Mouse (Mus musculus): ENCODE measurements around the gene Ganab.

Ganab gene

DNA sequence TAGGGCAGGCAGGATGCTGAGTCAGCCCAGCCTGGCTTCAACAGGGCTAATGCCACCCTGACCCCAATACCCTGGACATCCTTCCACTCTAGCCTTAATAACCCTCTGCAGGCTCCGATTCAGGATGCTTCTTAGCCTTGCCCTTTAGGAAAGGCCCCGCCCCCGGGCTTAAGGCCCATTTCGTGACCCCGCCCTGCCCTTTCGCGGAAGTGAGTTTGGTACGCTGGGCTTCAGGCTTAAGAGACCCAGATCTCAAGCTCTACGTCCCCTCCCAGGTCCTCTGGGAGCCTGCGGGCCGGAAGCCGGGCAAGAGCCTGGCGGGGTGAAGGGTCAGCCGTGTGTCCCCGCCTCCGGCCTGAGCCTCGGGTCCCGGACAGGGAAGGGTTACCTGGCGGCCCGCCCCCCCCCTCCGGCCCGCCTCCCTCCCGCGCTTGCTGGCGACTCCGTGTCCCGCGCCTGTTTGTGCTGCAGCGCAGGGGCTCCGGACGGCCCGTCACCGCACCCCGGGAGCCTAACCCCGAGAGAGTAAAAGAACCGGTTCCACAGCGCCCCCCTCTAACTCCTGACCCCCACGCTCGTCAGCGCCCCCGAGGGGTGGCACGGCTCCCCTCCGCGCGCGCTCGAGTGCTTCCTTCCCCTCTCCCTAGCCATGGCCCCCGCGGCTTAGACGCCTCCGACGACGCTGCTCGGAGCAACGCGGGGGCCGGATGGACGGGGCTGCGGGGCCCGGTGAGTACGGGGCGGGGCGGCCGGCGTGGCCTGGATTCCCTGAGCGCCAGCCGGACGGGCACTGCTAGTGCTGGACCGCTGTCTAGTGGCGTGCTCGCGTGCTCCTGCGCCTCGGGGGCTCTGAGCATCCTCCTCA is 31.6 kb downstream of the Ganab start, which contains the start of the genes Rom1 and Eml3:
Rom1 (minus strand) TSS at position 133 of the 865 bp plus-strand sequence.
Eml3 (plus strand) TSS at position 329 of the 865 bp plus-strand sequence.
- peak; percentile 90 for DNase-seq (ENCODE audit: inconsistent ontology term)

DNA sequence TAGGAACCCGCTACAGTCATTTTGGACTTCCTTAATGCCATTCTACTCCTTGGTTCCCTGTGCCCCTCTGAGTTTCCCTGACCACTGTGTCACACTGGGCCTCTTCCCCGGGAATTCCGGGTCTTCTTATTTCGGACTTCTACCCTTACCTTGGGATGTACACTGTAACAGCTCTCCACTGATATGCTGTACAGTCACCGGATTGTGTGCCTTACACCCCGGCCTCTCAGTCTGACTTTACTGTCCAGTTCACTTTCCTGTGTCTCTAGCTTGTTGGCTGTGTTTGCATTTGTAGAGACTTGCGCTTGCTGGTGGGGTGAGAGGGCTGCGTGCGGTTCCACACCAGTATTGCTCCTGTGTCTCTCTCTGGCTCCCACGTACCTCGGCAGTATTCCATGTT is 32.2 kb downstream of the Ganab start:
- DNase-seq (ENCODE audit: inconsistent ontology term): peak; percentile 9

DNA sequence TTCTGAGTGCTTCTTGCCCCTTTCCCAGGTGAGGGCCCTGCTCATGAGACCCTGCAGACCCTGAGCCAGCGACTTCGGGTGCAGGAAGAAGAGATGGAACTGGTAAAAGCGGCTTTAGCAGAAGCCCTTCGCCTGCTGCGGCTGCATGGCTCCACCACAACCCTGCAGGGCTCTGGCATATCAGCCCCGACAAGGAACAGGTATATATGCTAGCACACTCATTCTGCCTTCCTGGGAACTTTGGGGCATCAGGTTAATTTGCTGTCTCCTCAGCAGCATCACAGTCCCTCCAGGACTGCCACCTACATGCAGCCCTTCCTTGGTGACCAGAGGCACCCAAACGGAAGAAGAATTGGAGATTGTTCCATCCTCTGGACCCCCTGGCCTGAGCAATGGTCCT is 32.9 kb downstream of the Ganab start:
- DNase-seq (ENCODE audit: inconsistent ontology term): no peak

DNA sequence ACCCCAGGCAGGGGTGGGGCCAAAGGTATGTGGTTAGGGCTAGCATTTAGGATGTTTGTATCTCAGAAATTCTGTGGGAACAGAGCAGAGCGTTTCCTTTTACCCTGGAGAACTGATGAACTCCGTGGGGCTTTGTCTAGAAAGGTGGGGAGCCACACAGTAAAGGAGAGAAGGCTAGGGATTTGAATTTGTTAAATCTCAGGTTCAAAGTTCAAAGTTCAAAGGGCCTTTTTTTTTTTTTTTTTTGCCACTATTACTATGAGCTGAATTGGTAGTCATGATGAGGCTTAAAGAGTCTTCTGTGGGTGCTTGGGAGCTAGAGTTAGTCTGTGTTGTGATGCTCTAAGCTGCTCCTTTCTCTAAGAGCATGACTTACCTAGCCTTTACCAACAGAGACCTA is 38.9 kb downstream of the Ganab start:
- DNase-seq (ENCODE audit: inconsistent ontology term): no peak

DNA sequence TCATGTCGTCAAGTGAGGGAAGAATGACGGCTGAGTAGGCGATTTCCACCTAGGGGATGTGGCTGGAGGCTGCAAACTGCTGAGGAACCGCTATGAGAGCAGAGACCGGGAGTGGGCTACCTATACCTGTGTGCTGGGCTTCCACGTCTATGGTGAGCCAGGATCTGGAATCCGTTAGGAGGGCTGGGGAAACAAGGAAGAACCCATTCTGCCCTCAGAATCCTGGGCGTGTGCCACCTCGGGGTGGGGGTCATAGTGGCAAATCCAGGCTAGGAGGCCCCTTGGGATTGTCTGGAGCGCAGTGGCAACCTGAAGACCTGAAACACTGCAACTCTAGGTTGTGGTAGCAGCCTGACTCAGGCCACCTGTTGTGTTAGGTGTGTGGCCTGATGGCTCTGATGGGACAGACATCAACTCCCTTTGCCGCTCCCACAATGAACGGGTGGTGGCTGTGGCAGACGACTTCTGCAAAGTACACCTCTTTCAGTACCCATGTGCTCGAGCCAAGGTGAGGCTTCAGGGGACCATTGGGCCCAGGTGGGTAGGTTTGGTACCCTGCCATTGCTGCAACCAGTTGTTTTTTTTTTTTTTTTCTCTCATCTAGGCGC is 42.8 kb downstream of the Ganab start:
- DNase-seq (ENCODE audit: inconsistent ontology term): no peak

DNA sequence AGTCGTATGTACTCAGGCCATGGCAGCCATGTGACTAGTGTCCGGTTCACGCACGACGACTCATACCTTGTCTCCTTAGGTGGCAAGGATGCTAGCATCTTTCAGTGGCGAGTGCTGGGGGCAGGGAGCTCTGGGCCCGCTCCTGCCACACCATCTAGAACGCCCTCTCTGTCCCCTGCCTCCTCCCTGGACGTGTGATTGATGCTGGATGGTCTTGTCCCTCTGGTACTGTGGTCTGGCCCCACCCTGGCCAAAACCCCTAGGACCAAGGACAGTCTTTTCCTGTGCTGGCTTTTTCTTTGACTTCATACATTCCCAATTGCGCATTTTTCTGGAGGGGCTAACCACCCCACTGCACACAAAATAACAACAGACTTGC is 43.3 kb downstream of the Ganab start:
- no peak for DNase-seq (ENCODE audit: inconsistent ontology term)

DNA sequence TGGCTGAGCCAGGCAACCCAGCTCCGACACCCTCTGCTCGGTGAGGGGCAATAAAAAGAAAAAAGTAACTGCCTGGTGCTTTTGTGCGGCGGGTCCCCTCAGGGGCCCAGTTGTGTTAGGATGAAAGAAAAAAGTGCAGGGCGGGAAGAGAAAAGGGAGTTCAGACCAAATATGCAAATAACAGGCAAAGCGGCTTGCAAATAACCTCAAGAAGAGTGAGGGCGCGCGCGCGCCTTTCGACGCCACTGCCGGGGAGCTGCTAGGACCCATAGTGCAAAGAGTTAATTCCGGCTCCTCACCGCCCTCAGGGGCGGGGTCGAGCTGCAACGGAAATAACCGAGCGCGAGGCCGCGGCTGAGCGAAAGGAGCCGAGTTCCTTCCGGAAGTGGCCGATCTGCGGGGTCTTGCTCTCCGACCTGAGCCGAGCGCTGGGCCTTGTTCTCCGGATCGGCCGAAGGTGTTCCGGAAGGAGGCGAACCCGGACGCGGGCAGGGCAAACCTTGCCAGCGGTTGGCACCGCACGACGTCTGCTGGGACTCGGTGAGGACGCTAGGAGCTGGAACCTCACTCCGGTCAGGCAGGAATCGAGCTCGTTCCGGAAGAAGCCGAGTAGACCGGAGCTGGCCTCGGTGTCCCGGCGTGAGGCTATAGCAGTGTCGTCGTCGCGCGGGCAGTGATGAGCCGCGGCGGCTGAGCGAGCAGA is 43.8 kb downstream of the Ganab start, which contains the start of gene Mta2:
Mta2 (plus strand) TSS at position 361 of the 703 bp plus-strand sequence.
- peak; percentile 98 for DNase-seq (ENCODE audit: inconsistent ontology term)

DNA sequence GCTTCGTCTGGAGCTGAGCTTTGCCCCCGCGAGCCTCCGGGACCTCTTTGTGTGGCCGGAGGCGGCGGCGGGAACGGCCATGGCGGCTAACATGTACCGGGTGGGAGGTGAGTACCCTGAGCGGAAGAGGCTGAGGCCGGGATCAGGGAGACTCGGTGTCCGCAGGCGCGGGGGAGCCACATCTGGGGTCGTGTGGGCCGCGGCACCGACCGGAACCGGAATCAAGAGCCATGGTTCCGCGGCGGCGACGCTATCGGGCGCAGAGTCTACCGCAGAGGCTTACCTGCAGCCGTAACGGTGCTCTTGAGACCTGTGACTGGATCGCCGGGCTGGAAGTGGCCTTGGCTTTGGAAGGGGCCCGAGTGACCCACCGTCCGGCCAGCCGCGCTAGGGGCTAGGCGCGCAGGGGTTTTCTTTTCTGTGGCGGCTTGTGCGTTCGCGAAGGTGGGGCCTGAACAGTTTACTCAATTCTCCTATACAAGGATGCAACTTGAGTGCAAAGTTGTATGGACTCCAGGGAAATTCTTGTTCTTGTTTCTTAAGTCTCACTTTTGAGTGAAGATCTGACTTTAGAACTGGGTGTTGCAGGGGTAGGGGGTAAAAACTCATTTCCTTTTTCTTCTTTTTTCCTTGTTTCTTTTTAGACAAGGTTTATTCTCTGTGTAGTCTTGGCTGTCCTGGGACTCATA is 44.5 kb downstream of the Ganab start:
- DNase-seq (ENCODE audit: inconsistent ontology term): peak; percentile 75

DNA sequence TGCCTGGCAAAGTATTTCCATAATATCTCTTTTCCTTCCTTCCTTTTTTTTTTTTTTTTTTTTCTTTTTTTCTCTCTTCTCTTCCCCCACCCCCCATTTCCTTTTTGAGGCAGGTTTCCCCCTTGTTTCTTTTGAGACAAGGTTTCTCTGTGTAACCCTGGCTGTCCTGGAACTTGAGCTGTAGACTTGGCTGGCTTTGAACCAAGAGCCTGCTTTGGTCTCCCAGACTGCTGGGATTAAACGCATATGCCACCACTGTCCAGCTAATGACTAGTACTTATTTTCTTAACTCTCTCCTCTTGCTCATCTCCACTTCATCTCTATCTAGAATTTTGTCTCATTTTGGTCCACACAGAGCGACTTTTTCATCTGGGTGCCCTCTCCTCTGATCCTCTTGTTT is 45.2 kb downstream of the Ganab start:
- DNase-seq (ENCODE audit: inconsistent ontology term): no peak

DNA sequence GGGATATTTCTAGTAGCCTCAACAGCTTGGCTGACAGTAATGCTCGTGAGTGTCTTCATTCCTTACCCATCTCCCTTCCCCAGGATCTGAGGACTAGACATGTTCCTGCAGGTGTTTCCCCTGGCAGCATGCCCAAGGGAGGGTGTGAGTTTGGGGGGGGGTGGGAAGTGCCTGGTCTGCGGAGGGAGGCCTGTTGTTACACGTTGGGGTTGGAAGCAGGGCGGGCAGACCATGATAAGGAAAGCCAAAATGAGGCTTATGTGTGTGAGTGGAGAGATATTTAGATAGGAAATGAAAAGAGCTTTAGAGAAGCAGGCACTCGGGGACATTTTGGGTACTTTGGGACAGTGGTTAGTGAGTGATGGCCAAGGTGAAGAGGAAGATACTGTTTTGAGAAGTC is 46.2 kb downstream of the Ganab start:
- no peak for DNase-seq (ENCODE audit: inconsistent ontology term)

DNA sequence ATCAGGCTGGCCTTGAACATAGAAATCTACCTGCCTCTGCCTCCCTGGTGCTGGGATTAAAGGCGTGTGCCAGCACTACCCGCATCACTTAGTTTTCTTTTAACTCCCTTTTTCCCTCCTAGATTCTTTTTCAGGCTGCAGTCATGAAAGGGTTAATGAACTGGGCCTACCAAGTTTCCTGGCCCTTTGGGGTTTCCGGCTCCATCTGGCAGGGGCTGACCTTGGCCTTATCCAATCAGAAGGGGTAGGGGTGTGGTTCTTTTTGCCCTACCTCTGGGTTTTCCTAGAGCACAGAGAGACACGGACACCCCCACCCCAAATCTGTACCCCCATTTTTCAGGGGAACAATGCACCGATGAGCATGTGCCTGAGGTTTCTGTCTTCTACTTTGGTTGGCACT is 46.9 kb downstream of the Ganab start:
- peak; percentile 84 for DNase-seq (ENCODE audit: inconsistent ontology term)

DNA sequence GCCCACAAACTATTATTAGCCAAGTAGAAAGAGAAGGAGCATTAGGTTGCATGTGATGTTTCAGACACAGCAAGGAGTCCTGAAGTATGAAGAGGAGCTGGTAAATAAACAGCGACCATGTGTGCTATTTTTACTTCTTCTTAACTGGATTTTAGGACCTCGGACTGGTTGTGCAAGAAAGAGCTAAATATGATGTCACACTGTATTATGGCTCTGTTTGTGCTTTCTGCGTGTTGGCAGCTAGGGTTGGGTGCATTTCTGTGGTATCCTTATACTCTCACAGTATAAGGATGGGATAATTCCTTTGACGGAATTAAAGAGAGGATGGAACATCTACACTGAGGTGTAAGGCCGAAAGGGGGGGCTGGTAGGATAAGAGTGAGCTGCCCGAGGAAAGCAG is 47.4 kb downstream of the Ganab start:
- no peak for DNase-seq (ENCODE audit: inconsistent ontology term)

DNA sequence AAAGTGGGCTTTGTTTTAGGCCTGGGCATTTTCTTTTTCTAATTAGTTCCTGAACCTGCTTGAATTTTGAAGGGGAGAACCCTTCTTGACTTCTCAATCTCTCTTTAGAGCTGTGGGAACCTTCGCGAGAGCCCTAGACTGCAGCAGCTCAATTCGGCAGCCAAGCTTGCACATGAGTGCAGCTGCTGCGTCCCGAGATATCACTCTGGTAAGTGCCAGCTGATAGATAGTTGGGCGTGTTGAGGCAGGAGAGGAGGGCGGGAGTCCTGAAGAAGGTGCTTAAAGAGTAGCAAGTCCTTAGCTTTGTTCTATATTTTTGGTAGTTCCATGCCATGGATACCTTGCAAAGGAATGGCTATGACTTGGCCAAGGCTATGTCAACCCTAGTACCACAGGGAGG is 49.1 kb downstream of the Ganab start:
- no peak for DNase-seq (ENCODE audit: inconsistent ontology term)

DNA sequence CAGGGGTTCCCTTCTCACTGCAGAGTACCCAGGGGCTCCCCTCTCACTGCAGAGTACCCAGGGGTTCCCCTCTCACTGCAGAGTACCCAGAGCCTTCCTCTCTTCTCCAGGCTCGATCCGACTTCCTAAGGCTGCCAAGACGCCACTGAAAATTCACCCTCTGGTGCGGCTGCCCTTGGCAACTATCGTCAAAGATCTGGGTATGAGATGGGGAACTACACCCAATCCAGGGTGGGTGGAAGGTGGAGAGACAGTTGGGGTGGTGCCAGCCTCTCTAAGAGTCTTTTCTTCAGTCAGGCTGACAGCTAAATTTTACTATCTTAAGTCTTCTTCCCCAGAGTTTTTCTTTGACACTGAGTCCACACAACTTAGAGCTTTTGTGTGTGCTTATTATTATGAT is 52.3 kb downstream of the Ganab start:
- DNase-seq (ENCODE audit: inconsistent ontology term): no peak

DNA sequence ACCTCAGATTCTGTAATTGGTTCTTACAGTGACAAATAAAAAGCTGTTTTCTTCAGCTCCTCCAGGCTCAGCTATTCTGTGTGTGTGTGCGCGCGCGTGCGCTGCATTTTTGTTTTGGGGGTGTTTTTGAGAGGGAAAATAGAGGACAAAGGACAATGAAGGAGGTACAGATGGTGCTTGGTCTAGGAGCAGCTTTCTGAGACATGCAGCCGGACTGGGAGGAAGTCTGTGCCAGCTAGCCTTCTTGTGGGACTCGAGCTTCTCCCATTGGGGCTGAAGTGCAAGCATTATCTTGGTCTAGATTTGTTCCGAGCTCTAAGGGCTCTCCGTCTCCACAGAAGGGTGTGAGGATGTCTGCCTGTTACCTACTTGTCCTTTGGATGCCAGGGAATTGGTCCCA is 54.4 kb downstream of the Ganab start:
- DNase-seq (ENCODE audit: inconsistent ontology term): no peak

DNA sequence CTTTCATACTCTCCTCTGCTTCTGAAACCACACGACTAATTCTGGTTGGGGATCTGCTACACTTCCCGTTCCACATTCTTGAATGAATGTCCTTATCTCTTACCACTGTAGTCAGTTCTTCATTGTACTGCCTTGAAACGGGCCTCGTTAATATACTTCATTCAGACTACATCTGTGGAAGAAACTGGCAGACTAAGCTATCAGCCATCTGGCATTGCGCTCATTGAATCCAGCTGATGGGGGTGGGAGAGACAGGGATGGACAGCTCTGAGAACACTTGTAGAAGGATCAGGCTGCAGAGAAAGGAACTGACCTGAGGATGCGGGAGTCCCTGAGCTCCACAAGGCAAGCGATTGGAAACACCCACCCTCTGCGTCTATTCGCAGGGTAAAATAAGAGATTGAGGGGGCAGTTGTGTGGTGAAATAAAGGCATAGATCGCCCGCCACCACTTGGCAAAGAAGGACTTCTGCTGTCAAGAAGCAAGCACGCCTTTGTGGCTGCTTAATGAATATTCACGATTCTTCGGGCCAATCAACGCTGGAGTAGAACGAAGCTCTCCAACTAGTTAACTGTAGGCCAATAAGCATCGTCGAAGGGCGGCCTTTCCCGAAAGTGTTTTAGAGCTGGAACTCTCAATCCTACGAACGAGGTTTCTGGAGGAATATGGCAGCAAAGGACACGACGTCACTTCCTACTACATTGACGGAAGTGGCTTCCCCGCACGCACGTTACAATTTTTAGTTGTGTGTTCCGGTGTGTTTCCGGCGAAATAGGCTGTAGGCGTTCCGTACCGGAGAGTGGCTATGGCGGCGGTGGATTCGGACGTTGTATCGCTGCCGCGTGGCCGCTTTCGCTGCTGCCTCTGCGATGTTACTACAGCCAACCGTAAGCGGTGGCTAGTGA is 55.5 kb downstream of the Ganab start, which contains the start of gene Tut1:
Tut1 (plus strand) TSS at position 713 of the 905 bp plus-strand sequence.
- DNase-seq (ENCODE audit: inconsistent ontology term): peak; percentile 96

DNA sequence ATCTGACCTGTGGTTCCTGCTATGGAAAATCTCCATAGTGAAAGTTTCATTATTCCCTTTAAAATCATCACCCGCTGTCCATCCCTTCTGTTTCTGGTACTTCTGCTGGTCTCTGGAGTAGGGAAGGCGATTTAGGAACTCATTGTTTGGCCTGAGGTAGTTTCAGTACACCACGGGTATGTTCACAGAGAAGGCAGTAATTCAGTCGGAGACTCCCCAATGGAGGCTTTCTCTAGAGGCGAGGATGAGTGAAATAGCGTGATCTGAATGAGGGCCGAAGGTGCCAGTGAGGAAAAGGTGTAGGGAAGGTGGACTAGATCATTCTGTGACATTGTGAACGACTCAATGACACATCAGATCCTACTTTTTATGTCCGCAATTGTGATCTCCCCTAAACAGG is 56.3 kb downstream of the Ganab start:
- peak; percentile 19 for DNase-seq (ENCODE audit: inconsistent ontology term)

DNA sequence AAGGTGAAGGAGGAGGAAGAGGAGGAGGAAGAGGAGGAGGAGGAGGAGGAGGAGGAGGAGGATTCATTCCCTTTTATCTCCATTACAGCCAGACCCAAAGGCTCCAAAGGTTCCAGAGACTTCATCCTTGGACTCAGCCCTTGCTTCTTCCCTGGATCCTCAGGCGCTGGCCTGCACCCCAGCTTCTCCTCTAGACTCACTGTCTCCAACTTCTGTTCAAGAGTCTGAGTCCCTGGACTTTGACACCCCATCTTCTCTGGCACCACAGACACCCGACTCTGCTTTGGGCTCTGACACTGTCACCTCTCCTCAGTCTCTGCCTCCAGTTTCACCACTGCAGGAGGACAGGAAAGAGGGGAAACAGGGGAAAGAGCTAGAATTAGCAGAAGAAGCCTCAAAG is 64.4 kb downstream of the Ganab start:
- DNase-seq (ENCODE audit: inconsistent ontology term): no peak

DNA sequence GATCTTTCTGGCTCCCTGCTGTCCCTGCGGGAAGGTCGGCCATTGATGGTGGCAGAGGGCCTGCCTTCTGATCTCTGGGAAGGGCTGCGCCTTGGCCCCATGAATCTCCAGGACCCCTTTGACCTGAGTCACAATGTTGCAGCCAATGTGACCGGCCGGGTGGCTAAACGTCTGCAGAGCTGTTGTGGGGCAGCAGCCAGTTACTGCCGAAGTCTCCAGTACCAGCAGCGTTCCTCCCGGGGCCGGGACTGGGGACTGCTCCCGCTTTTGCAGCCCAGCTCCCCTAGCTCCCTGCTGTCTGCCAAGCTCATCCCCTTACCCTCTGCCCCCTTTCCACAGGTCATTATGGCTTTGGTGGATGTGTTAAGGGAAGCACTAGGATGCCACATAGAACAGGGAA is 67.2 kb downstream of the Ganab start:
- DNase-seq (ENCODE audit: inconsistent ontology term): no peak

DNA sequence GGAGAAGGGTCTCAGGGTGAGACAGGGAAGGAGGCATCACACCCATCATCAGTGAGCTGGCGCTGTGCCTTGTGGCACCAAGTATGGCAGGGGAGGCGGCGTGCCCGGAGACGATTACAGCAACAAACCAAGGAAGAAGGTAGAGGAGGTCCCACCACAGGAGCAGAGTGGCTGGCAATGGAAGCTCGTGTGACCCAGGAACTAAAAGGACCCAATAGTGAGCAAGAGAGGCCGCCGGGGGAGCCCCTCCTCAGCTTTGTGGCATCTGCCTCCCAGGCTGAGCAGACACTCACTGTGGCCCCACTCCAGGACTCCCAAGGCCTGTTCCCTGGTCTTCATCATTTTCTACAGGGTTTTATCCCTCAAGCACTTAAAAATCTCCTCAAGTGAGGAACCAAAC is 67.9 kb downstream of the Ganab start:
- DNase-seq (ENCODE audit: inconsistent ontology term): peak; percentile 25

DNA sequence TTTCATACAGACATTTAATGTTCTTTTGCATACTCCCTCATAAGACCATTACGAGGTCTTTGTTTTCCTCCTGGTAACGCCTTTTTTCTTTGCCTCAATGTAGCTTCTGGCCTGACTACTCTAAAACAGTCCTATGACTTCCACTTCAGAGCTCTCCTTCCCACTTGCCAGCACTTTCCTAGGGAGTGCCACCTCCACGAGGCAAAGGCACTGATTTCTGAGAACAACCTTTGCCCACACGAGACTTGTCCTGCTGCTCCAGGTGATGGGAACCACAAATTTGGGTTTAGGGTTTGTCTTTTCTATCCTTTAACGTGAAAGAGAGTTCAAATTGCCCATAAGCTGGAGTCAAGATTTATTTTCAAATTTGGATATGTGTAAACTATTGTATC is 68.3 kb downstream of the Ganab start:
- DNase-seq (ENCODE audit: inconsistent ontology term): no peak

All from Muller cell, postnatal 12 days (primary cell).